Mouse (Mus musculus) Patski (cell line): ENCODE data around the gene Otud7b. TPM values are rescaled to one million over a fixed set of nuclear protein-coding genes. Genes with fewer than 3 reads are reported as not detected.

Experiments used
- ATAC-seq: fragments of 100-300 bp; one replicate; pipeline ENCODE4 v1.8.0; 2021
- CTCF ChIA-PET: fragments of 350-600 bp; sonication (Branson Sonifier 250); formaldehyde crosslinking; loops from one replicate; lab custom pipeline; 2022; ENCODE audit warnings: inconsistent platforms; lab: Charles Lee
- POLR2A ChIA-PET: fragments of 350-600 bp; sonication (Branson Sonifier 250); formaldehyde crosslinking; loops from one replicate; lab custom pipeline; 2022; ENCODE audit warnings: antibody characterized with exemption, inconsistent platforms; lab: Charles Lee
- DNase-seq: peaks from one replicate; pipeline ENCODE4 v3.0.0-alpha.2; 2011; ENCODE audit warnings: low read depth, low spot score
- H3K27me3 ChIP-seq: fragments of 371-371 bp; one replicate; pipeline ENCODE4 v1.5.1; 2021
- CTCF ChIP-seq: fragments of 100-300 bp; IDR thresholded peaks from one replicate; pipeline ENCODE4 v1.5.1; 2021
- in situ Hi-C: fragments of 300-500 bp; cut with MboI; formaldehyde crosslinking; loops from 3 replicates; pipeline ENCODE4 v1.11.1; 2018; ENCODE audit warnings: low pct_unique_long_range_greater_than_20kb, mixed read lengths
- polyA plus RNA-seq: library from polyadenylated mRNA; unstranded; gene quantifications from one replicate; pipeline ENCODE4 v1.2.3, GENCODE M21; 2021

Otud7b gene
- polyA plus RNA-seq, 1 experiment from 2014 or later, result 45.3 TPM

GRCm38 (mm10) chr3:96152611-96153010 is 48.3 kb downstream of the Otud7b start:
- H3K27me3 ChIP-seq, result no peaks in the 10 kb centered on the region
- no peak for TF ChIP-seq CTCF
- POLR2A ChIA-PET, result interaction anchor here (0.6 to 1.1 kb wide), 4 partner anchors 9 to 83 kb away, joined by 3 to 5 read pairs (median 3); partner anchors contain the start of gene Mtmr11
- in situ Hi-C loops, result no loop called here
- no peak for DNase-seq
- no peak for ATAC-seq
- CTCF ChIA-PET, result interaction anchor here (0.9 to 5.2 kb wide), 6 partner anchors 8 to 86 kb away, joined by 3 to 33 read pairs (median 9); partner anchors contain the start of gene Mtmr11

- CTCF ChIA-PET, result interaction anchor here (1.4 to 5.2 kb wide), 4 partner anchors 22 to 89 kb away, joined by 3 to 33 read pairs (median 5); no protein-coding TSS in a partner anchor
- in situ Hi-C loops, result no loop called here
- H3K27me3 ChIP-seq, result no peaks in the 10 kb centered on the region
- POLR2A ChIA-PET, result interaction anchor here (1.4 kb wide), 1 partner anchor 87 kb away, joined by 3 read pairs; no protein-coding TSS in a partner anchor
- ATAC-seq (no peak), DNase-seq (no peak)
- no peak for TF ChIP-seq CTCF
Measured at GRCm38 (mm10) chr3:96155501-96155900, 51.2 kb downstream of the Otud7b start.

GRCm38 (mm10) chr3:96159820-96160219 is 55.5 kb downstream of the Otud7b start:
- no peaks in the 10 kb centered on the region for H3K27me3 ChIP-seq
- POLR2A ChIA-PET, result interaction anchor here (0.7 to 5.0 kb wide), 8 partner anchors 13 to 102 kb away, joined by 3 to 49 read pairs (median 6); partner anchors contain the start of genes Otud7b, Sf3b4 and Vps45
- CTCF ChIA-PET, result interaction anchor here (1.5 to 4.1 kb wide), 8 partner anchors 8 to 94 kb away, joined by 5 to 26 read pairs (median 12); partner anchors contain the start of genes Bola1 and Hist2h2ab
- DNase-seq, result no peak
- ATAC-seq, result peak; percentile 15
- in situ Hi-C loops, result loop anchor here (10.0 kb wide), 1 partner anchor 495 kb away; no protein-coding TSS in a partner anchor
- no peak for TF ChIP-seq CTCF

DNA sequence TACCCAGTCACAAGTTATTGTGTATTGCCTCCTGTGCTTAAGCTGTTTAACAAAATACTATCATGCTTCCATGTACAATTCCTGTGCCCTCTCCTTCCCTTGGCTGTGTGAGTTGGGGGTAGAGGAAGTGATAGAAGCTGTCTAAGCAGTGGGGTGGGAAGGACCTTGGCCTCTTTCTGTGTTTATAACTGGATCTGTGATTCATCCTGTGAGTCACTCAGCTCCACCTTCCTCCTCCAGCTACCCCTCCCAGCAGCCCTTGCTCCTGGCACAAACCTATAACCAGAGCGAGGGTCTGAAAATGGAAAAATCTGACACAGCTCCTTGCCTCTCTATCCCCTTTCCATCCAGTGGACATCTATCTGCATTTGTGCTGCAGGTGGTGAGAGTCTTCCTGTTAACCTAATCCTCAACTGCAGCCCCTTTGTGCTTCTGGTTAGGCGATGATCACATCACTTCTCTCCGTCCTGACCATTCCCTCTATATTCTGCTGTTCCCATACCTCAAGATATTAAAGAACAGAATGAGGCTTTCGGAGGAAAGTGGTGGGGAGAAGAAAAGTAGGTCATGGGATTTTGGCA is 56.0 kb downstream of the Otud7b start:
- in situ Hi-C loops, result loop anchor here (10.0 kb wide), 1 partner anchor 496 kb away; no protein-coding TSS in a partner anchor

DNA sequence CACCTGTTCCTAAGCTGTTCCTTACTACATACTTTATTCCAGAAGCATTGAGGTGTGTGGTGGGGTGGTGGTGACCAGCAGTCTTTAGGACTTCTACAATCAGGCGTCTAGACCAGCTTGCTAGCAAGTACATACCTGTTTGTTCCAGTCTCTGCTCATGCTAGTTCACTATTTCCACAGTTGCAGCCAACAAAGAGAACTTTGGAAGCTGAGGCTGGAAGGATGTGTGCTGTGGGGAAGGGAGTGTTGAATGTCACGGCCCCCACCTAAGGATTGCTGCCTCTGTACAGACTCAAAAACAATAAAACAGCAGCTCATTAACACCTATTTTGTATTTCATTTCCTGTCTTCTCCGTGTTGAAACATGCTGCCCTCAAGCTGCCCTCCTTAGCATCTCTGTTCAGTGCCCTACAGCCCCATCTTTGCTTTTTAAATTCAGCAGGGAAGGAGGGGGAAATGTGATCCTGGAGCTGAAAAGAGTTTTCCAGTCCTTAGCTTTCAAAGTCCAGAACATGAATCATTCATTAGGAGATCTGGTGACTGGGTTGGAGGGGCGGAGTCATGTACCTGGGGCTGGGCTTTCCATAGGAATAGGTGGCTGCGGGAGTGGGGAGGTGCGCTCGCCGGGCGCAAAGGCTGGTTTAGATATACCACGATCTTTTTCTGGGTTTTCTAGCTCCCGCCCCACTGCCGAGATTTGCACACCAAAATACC is 56.6 kb downstream of the Otud7b start:
- POLR2A ChIA-PET, result interaction anchor here (0.5 to 5.0 kb wide), 16 partner anchors 8 to 215 kb away, joined by 3 to 49 read pairs (median 6); partner anchors contain the start of genes Bola1, Hist2h2ab, Hist2h2ac and Hist2h2be
- TF ChIP-seq CTCF, result no peak
- H3K27me3 ChIP-seq, result no peaks in the 10 kb centered on the region
- in situ Hi-C loops, result loop anchor here (10.0 kb wide), 1 partner anchor 496 kb away; no protein-coding TSS in a partner anchor
- DNase-seq, result peak; percentile 76
- CTCF ChIA-PET, result interaction anchor here (0.9 to 4.3 kb wide), 16 partner anchors 9 to 100 kb away, joined by 3 to 26 read pairs (median 5); partner anchors contain the start of genes Bola1, Hist2h2ab and Sf3b4
- ATAC-seq, result peak; percentile 34

More for the DNA sequence above, 56.0 kb downstream of the Otud7b start:
- POLR2A ChIA-PET, result interaction anchor here (0.7 to 5.0 kb wide), 9 partner anchors 13 to 102 kb away, joined by 3 to 49 read pairs (median 7); partner anchors contain the start of genes Bola1, Hist2h2ab, Otud7b and Sf3b4
- H3K27me3 ChIP-seq, result no peaks in the 10 kb centered on the region
- ATAC-seq (peak; percentile 83), DNase-seq (peak; percentile 86)
- no peak for TF ChIP-seq CTCF
- CTCF ChIA-PET, result interaction anchor here (0.9 to 4.3 kb wide), 15 partner anchors 9 to 99 kb away, joined by 3 to 26 read pairs (median 5); partner anchors contain the start of genes Bola1, Hist2h2ab and Sf3b4

DNA sequence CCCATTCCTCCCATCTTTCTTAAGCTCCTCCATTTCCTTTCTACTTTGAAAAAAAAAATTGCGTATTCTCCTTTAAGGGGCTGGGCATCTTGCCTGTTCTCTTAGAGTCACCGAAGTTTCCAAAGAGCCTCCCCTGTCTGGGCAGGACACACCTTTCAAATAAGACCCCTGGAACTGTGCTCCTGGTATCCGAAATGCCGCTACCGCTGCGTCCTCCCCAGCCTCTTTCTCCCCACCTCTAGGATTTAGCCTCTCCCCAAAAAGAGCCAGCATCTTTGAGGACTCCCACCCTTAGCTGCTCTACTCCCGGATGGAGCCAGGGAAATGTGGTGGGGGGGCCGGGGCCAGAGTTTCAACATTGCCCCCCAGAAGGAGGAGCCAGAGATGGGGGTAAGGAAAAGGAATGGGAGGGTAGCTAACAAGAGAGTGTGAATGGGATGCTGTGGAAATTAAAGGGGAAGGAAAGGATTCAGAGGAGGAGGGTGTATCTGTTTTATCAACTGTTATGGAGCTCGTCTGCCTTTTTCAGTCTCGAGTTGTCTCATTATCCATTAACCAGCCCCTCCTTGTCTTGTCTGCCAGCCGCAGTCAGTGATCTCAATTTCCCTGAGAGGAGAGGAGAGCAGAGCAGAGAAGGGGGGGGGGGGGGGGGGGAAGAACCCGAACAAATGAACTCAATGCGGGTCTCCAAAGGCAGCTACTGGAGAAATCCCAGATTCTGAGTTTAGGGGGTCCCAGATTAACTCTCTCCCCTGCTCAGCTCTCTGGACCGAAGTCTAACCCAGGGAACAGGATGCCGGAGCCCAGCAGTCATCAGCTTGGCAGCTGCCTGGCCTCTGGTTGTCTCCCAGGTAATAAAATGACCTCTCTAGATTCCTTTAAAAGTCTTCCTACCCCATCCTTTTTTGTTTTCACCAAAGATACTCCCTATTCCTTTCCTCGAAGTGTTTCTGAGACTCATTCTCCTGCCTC is 57.8 kb downstream of the Otud7b start, which contains the start of gene Mtmr11:
TSS of gene Mtmr11 (plus strand) at position 136 of the 972 bp plus-strand sequence.
- in situ Hi-C loops, result loop anchor here (10.0 kb wide), 1 partner anchor 497 kb away; no protein-coding TSS in a partner anchor
- ATAC-seq (peak; percentile 47), DNase-seq (peak; percentile 57)

GRCm38 (mm10) chr3:96163040-96163439 is 58.7 kb downstream of the Otud7b start:
- POLR2A ChIA-PET, result interaction anchor here (0.6 to 5.0 kb wide), 8 partner anchors 10 to 278 kb away, joined by 4 to 49 read pairs (median 12); partner anchors contain the start of genes Bola1, Hist2h2ab, Hist2h2ac and Hist2h2be
- in situ Hi-C loops, result loop anchor here (10.0 kb wide), 1 partner anchor 498 kb away; no protein-coding TSS in a partner anchor
- CTCF ChIA-PET, result interaction anchor here (1.3 to 4.3 kb wide), 5 partner anchors 9 to 97 kb away, joined by 3 to 26 read pairs (median 17); partner anchors contain the start of genes Bola1, Hist2h2ab and Sf3b4
- H3K27me3 ChIP-seq, result no peaks in the 10 kb centered on the region
- ATAC-seq, result no peak
- no peak for TF ChIP-seq CTCF
- DNase-seq, result no peak

More for the DNA sequence above, 57.8 kb downstream of the Otud7b start, which contains the start of gene Mtmr11:
- no peak for TF ChIP-seq CTCF
- no peaks in the 10 kb centered on the region for H3K27me3 ChIP-seq
- ChIA-PET POLR2A (interaction anchor here (0.6 to 5.0 kb wide), 14 partner anchors 9 to 279 kb away, joined by 3 to 49 read pairs (median 6); partner anchors contain the start of genes Bola1, Hist2h2ab, Hist2h2ac and Hist2h2be), CTCF (interaction anchor here (0.9 to 4.3 kb wide), 15 partner anchors 10 to 101 kb away, joined by 3 to 26 read pairs (median 5); partner anchors contain the start of genes Bola1, Hist2h2ab and Sf3b4)

- DNase-seq (no peak), ATAC-seq (no peak)
- POLR2A ChIA-PET, result interaction anchor here (2.0 kb wide), 1 partner anchor 51 kb away, joined by 8 read pairs; the partner anchor contains the start of genes Bola1 and Hist2h2ab
- CTCF ChIA-PET, result no interaction called here
- in situ Hi-C loops, result loop anchor here (10.0 kb wide), 1 partner anchor 504 kb away; no protein-coding TSS in a partner anchor
- no peak for TF ChIP-seq CTCF
- H3K27me3 ChIP-seq, result no peaks in the 10 kb centered on the region
Measured at GRCm38 (mm10) chr3:96168466-96169158, 64.3 kb downstream of the Otud7b start.
